Mouse (Mus musculus): ENCODE results near the gene Peli2. TPM values are rescaled to one million over a fixed set of nuclear protein-coding genes. Genes with fewer than 3 reads are reported as not detected.

Peli2 gene
- polyA plus RNA-seq, 1 experiment from 2014 or later: 7.5 TPM

DNA sequence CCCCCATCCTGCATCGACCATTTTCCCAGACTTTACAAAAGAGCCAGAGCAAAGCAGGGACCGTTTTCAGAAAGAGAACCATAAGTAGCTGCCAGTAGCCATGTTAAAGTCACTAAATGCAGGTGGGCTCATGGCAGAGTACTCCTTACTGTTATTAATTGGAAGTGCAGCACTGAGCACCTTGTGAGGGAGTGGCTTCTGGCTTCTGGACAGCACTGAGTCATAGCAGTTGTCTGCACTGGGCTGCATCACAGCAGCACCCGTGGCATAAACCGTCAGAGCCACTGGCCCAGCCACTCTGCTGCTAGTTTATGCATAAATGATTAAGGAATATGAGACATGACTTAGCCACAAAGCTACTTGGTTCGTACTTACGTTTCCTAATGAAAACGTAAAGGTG is 120.7 kb downstream of the Peli2 start:
- 92% methylated on average over 7 of the region's 7 CpGs for WGBS

DNA sequence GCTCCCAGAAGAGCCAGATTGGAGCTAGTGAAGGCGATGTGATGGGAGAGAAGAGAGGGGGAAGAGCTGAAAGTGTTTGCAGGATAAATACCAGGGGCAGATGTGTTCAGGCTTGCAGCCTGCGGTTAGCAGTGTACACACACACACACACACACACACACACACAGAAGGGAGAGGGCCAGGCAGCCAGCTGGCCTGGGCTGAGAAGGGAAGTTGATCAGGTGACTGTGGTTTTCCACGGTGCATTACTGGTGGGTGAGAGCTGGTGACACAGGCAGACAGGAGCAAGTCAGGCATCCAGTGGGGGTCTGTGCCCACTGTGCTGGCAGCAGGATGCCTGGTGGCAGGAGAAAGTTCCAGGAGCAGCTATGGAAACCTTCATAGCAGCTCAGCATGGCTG is 125.6 kb downstream of the Peli2 start:
- Histone ChIP-seq H3K4me1 (ENCODE audit: control insufficient read depth, insufficient read depth, low read length) (no peaks in the 10 kb centered on the region), H3K4me3 (ENCODE audit: low read depth, low read length) (no peak overlapping the region), H3K27ac (ENCODE audit: low read depth, low read length) (no peak overlapping the region), H3K36me3 (ENCODE audit: control insufficient read depth, insufficient read depth, low read length) (no peaks in the 10 kb centered on the region), H3K9ac (replicated peaks; ENCODE audit: low read depth, low read length) (no peak overlapping the region), H3K27me3 (ENCODE audit: control insufficient read depth, insufficient read depth, low read length) (no peaks in the 10 kb centered on the region), H3K9me3 (ENCODE audit: control insufficient read depth, low read length) (no peaks in the 10 kb centered on the region), H3K4me2 (ENCODE audit: low read depth, low read length) (no peak overlapping the region)
- WGBS: 58% methylated on average over 3 of the region's 3 CpGs
- peak; percentile 49; the same call in 1 of the 2 replicates for ATAC-seq (ENCODE audit: low read depth)

More for the DNA sequence above, 120.7 kb downstream of the Peli2 start:
- Histone ChIP-seq H3K36me3 (ENCODE audit: control insufficient read depth, insufficient read depth, low read length) (no peaks in the 10 kb centered on the region), H3K27me3 (ENCODE audit: control insufficient read depth, insufficient read depth, low read length) (no peaks in the 10 kb centered on the region), H3K9me3 (ENCODE audit: control insufficient read depth, low read length) (no peaks in the 10 kb centered on the region), H3K4me3 (ENCODE audit: low read depth, low read length) (no peak overlapping the region), H3K4me2 (ENCODE audit: low read depth, low read length) (no peak overlapping the region), H3K9ac (replicated peaks; ENCODE audit: low read depth, low read length) (no peak overlapping the region), H3K4me1 (ENCODE audit: control insufficient read depth, insufficient read depth, low read length) (no peaks in the 10 kb centered on the region), H3K27ac (ENCODE audit: low read depth, low read length) (no peak overlapping the region)
- ATAC-seq (ENCODE audit: low read depth): no peak

- 79% methylated on average over 9 of the region's 9 CpGs for WGBS
- no peaks in the 10 kb centered on the region for H3K9me3 ChIP-seq (ENCODE audit: control insufficient read depth, low read length)
- no peak overlapping the region for H3K4me3 ChIP-seq (ENCODE audit: low read depth, low read length)
- no peak overlapping the region for H3K9ac ChIP-seq (replicated peaks; ENCODE audit: low read depth, low read length)
- H3K27ac ChIP-seq (ENCODE audit: low read depth, low read length): no peak overlapping the region
- ATAC-seq (ENCODE audit: low read depth): no peak
- no peak overlapping the region for H3K4me2 ChIP-seq (ENCODE audit: low read depth, low read length)
- H3K4me1 ChIP-seq (ENCODE audit: control insufficient read depth, insufficient read depth, low read length): no peaks in the 10 kb centered on the region
- H3K27me3 ChIP-seq (ENCODE audit: control insufficient read depth, insufficient read depth, low read length): no peaks in the 10 kb centered on the region
- no peaks in the 10 kb centered on the region for H3K36me3 ChIP-seq (ENCODE audit: control insufficient read depth, insufficient read depth, low read length)
Measured at GRCm38 (mm10) chr14:48246963-48247362, 126.3 kb downstream of the Peli2 start.

GRCm38 (mm10) chr14:48249459-48249858 is 128.8 kb downstream of the Peli2 start:
- no peak overlapping the region for H3K4me3 ChIP-seq (ENCODE audit: low read depth, low read length)
- no peak overlapping the region for H3K27ac ChIP-seq (ENCODE audit: low read depth, low read length)
- whole genome bisulfite sequencing: 95% methylated on average over 2 of the region's 2 CpGs
- H3K36me3 ChIP-seq (ENCODE audit: control insufficient read depth, insufficient read depth, low read length): no peaks in the 10 kb centered on the region
- no peak overlapping the region for H3K9ac ChIP-seq (replicated peaks; ENCODE audit: low read depth, low read length)
- ATAC-seq (ENCODE audit: low read depth): no peak
- H3K4me1 ChIP-seq (ENCODE audit: control insufficient read depth, insufficient read depth, low read length): no peaks in the 10 kb centered on the region
- H3K9me3 ChIP-seq (ENCODE audit: control insufficient read depth, low read length): no peaks in the 10 kb centered on the region
- H3K4me2 ChIP-seq (ENCODE audit: low read depth, low read length): no peak overlapping the region
- no peaks in the 10 kb centered on the region for H3K27me3 ChIP-seq (ENCODE audit: control insufficient read depth, insufficient read depth, low read length)

- H3K9me3 ChIP-seq (ENCODE audit: control insufficient read depth, low read length): no peaks in the 10 kb centered on the region
- no peak overlapping the region for H3K9ac ChIP-seq (replicated peaks; ENCODE audit: low read depth, low read length)
- no peak for ATAC-seq (ENCODE audit: low read depth)
- H3K27me3 ChIP-seq (ENCODE audit: control insufficient read depth, insufficient read depth, low read length): no peaks in the 10 kb centered on the region
- H3K36me3 ChIP-seq (ENCODE audit: control insufficient read depth, insufficient read depth, low read length): no peaks in the 10 kb centered on the region
- no peak overlapping the region for H3K4me3 ChIP-seq (ENCODE audit: low read depth, low read length)
- no peak overlapping the region for H3K4me2 ChIP-seq (ENCODE audit: low read depth, low read length)
- H3K4me1 ChIP-seq (ENCODE audit: control insufficient read depth, insufficient read depth, low read length): no peaks in the 10 kb centered on the region
- 95% methylated on average over 9 of the region's 9 CpGs for WGBS
- no peak overlapping the region for H3K27ac ChIP-seq (ENCODE audit: low read depth, low read length)
Measured at GRCm38 (mm10) chr14:48249909-48250308, 129.3 kb downstream of the Peli2 start.

GRCm38 (mm10) chr14:48251381-48251979 is 130.9 kb downstream of the Peli2 start:
- H3K9me3 ChIP-seq (ENCODE audit: control insufficient read depth, low read length): no peaks in the 10 kb centered on the region
- no peak overlapping the region for H3K4me3 ChIP-seq (ENCODE audit: low read depth, low read length)
- H3K9ac ChIP-seq (replicated peaks; ENCODE audit: low read depth, low read length): no peak overlapping the region
- WGBS: 55% methylated on average over 9 of the region's 9 CpGs
- H3K4me1 ChIP-seq (ENCODE audit: control insufficient read depth, insufficient read depth, low read length): no peaks in the 10 kb centered on the region
- H3K36me3 ChIP-seq (ENCODE audit: control insufficient read depth, insufficient read depth, low read length): no peaks in the 10 kb centered on the region
- H3K4me2 ChIP-seq (ENCODE audit: low read depth, low read length): no peak overlapping the region
- no peak overlapping the region for H3K27ac ChIP-seq (ENCODE audit: low read depth, low read length)
- H3K27me3 ChIP-seq (ENCODE audit: control insufficient read depth, insufficient read depth, low read length): no peaks in the 10 kb centered on the region
- no peak for ATAC-seq (ENCODE audit: low read depth)

DNA sequence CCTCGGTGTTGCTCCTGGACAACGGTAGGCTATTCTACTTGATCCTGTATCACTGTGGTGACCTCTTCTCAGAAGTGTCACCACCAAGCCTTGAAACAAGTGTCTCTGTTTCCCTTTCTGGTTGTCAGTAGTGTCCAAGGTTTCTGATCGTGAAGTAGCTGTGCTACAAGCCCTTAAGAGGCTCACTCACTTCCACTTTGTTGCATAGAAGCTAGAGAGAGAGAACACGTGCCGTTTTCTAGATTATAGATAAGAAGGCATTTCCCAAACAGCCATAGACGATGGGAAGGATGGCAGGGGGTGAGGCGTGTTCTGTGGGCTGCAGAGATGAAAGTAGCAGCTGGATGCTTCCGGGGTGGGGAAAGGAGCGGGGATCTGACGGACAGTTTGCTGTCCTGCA is 132.6 kb downstream of the Peli2 start:
- Histone ChIP-seq H3K4me2 (ENCODE audit: low read depth, low read length) (no peak overlapping the region), H3K27ac (ENCODE audit: low read depth, low read length) (no peak overlapping the region), H3K9me3 (ENCODE audit: control insufficient read depth, low read length) (no peaks in the 10 kb centered on the region), H3K9ac (replicated peaks; ENCODE audit: low read depth, low read length) (no peak overlapping the region), H3K4me1 (ENCODE audit: control insufficient read depth, insufficient read depth, low read length) (no peaks in the 10 kb centered on the region), H3K36me3 (ENCODE audit: control insufficient read depth, insufficient read depth, low read length) (no peaks in the 10 kb centered on the region), H3K4me3 (ENCODE audit: low read depth, low read length) (no peak overlapping the region), H3K27me3 (ENCODE audit: control insufficient read depth, insufficient read depth, low read length) (no peaks in the 10 kb centered on the region)
- no peak for ATAC-seq (ENCODE audit: low read depth)
- WGBS: 83% methylated on average over 10 of the region's 10 CpGs

GRCm38 (mm10) chr14:48254696-48255095 is 134.1 kb downstream of the Peli2 start:
- H3K4me3 ChIP-seq (ENCODE audit: low read depth, low read length): no peak overlapping the region
- ATAC-seq (ENCODE audit: low read depth): no peak
- H3K4me2 ChIP-seq (ENCODE audit: low read depth, low read length): no peak overlapping the region
- no peak overlapping the region for H3K27ac ChIP-seq (ENCODE audit: low read depth, low read length)
- WGBS: 94% methylated on average over 8 of the region's 8 CpGs
- no peaks in the 10 kb centered on the region for H3K4me1 ChIP-seq (ENCODE audit: control insufficient read depth, insufficient read depth, low read length)
- H3K9ac ChIP-seq (replicated peaks; ENCODE audit: low read depth, low read length): no peak overlapping the region
- no peaks in the 10 kb centered on the region for H3K27me3 ChIP-seq (ENCODE audit: control insufficient read depth, insufficient read depth, low read length)
- no peaks in the 10 kb centered on the region for H3K9me3 ChIP-seq (ENCODE audit: control insufficient read depth, low read length)
- H3K36me3 ChIP-seq (ENCODE audit: control insufficient read depth, insufficient read depth, low read length): no peaks in the 10 kb centered on the region

DNA sequence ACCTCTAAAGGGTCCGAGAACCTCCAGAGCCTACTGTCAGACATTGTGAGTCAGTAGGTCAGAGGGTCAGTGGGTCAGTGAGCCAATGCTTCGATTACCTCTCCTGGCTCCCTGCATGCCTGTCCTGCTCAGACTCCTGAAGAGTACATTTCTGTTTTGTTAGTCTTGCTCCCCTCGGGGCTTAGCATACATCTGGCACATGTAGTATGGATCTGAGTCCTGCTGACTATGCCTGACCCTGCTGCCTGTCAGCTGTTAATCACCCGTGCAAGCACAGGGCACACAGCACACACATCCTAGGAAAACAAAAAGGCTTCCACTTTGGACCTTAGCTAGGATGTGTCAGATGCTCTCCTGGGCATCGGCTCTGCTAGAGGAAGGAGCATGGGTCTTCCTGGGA is 134.7 kb downstream of the Peli2 start:
- H3K4me2 ChIP-seq (ENCODE audit: low read depth, low read length): no peak overlapping the region
- H3K27me3 ChIP-seq (ENCODE audit: control insufficient read depth, insufficient read depth, low read length): no peaks in the 10 kb centered on the region
- no peak overlapping the region for H3K4me3 ChIP-seq (ENCODE audit: low read depth, low read length)
- no peaks in the 10 kb centered on the region for H3K9me3 ChIP-seq (ENCODE audit: control insufficient read depth, low read length)
- H3K36me3 ChIP-seq (ENCODE audit: control insufficient read depth, insufficient read depth, low read length): no peaks in the 10 kb centered on the region
- ATAC-seq (ENCODE audit: low read depth): peak; percentile 41; the same call in 1 of the 2 replicates
- 54% methylated on average over 5 of the region's 5 CpGs for WGBS
- no peak overlapping the region for H3K9ac ChIP-seq (replicated peaks; ENCODE audit: low read depth, low read length)
- no peaks in the 10 kb centered on the region for H3K4me1 ChIP-seq (ENCODE audit: control insufficient read depth, insufficient read depth, low read length)
- H3K27ac ChIP-seq (ENCODE audit: low read depth, low read length): no peak overlapping the region
